Mouse (Mus musculus): ENCODE measurements around the gene Rem2. TPM values are rescaled to one million over a fixed set of nuclear protein-coding genes. Genes with fewer than 3 reads are reported as not detected.

Gene Rem2
- total and polyA plus RNA-seq, 3 experiments, result 4.8 to 38.8 TPM; not detected in 1

- TF ChIP-seq JUND (IDR thresholded peaks at IDR 0.05; ENCODE audit: low read depth, low read length) (no peak), MAFK (IDR thresholded peaks at IDR 0.05; ENCODE audit: borderline replicate concordance, low read depth, low read length) (no peak)
Observed at GRCm38 (mm10) chr14:54463959-54464292, 12.0 kb upstream of the Rem2 start, which contains the start of gene Lrp10 (continued).

GRCm38 (mm10) chr14:54464293-54465005 lies 11.5 kb upstream of the Rem2 start:
- TF ChIP-seq ETS1 (IDR thresholded peaks at IDR 0.05; ENCODE audit: low read depth, low read length), result no peak
- no peak for TF ChIP-seq ZKSCAN1 (IDR thresholded peaks at IDR 0.05; ENCODE audit: low read depth, low read length)
- TF ChIP-seq SIN3A (IDR thresholded peaks at IDR 0.05; ENCODE audit: low read length), result peak; percentile 44; the same call in 1 of the 2 replicates
- TF ChIP-seq MXI1 (IDR thresholded peaks at IDR 0.05; ENCODE audit: low read depth, low read length), result no peak
- TF ChIP-seq POLR2AphosphoS5 (IDR thresholded peaks at IDR 0.05; ENCODE audit: borderline replicate concordance, low read depth, low read length), result no peak
- no peak for TF ChIP-seq NELFE (IDR thresholded peaks at IDR 0.05; ENCODE audit: low read depth, low read length)
- no peak for TF ChIP-seq MAFK (IDR thresholded peaks at IDR 0.05; ENCODE audit: borderline replicate concordance, low read depth, low read length)
- peak; percentile 65 for TF ChIP-seq ELF1 (IDR thresholded peaks at IDR 0.05; ENCODE audit: low read depth, low read length)
- TF ChIP-seq MYC (IDR thresholded peaks at IDR 0.05; ENCODE audit: low read depth, low read length), result 0 out of 2 replicates have a peak, but pooled peaks have one; percentile 21
- no peak; the same call in 1 of the 2 replicates for TF ChIP-seq ZC3H11A (IDR thresholded peaks at IDR 0.05; ENCODE audit: low read depth, low read length)
- TF ChIP-seq HCFC1 (IDR thresholded peaks at IDR 0.05; ENCODE audit: low read depth, low read length), result 0 out of 2 replicates have a peak, but pooled peaks have one; percentile 40
- TF ChIP-seq ZNF384 (IDR thresholded peaks at IDR 0.05; ENCODE audit: low read depth, low read length), result no peak
- no peak for TF ChIP-seq TCF12 (IDR thresholded peaks at IDR 0.05; ENCODE audit: low read depth, low read length)
- TF ChIP-seq USF2 (IDR thresholded peaks at IDR 0.05; ENCODE audit: borderline replicate concordance in 1 of 2, insufficient read depth in 1 of 2, low read depth in 1 of 2, low read length in 2 of 2), result no peak
- peak; percentile 29; the same call in 1 of the 2 replicates for TF ChIP-seq SMC3 (IDR thresholded peaks at IDR 0.05; ENCODE audit: low read depth, low read length)
- TF ChIP-seq E2F4 (IDR thresholded peaks at IDR 0.05; ENCODE audit: borderline replicate concordance, low read depth, low read length), result no peak
- TF ChIP-seq NRF1 (IDR thresholded peaks at IDR 0.05; ENCODE audit: insufficient read depth, low read depth, low read length, poor library complexity, severe bottlenecking), result 0 out of 2 replicates have a peak, but pooled peaks have one; percentile 31
- no peak for TF ChIP-seq EP300 (IDR thresholded peaks at IDR 0.05; ENCODE audit: low read depth in 1 of 2, low read length in 2 of 2)
- no peak for TF ChIP-seq GABPA (IDR thresholded peaks at IDR 0.05; ENCODE audit: low read depth, low read length)
- TF ChIP-seq CHD1 (IDR thresholded peaks at IDR 0.05; ENCODE audit: low read depth, low read length), result no peak
- peak; percentile 51 to 73 (median 56) for TF ChIP-seq CTCF (IDR thresholded peaks at IDR 0.05 in 2 of 3, conservative IDR thresholded peaks at IDR 0.05 in 1 of 3; ENCODE audit: control insufficient read depth in 1 of 3, insufficient read depth in 1 of 3, low read depth in 2 of 3, low read length in 3 of 3, poor library complexity in 1 of 3, severe bottlenecking in 1 of 3)
- TF ChIP-seq RAD21 (IDR thresholded peaks at IDR 0.05; ENCODE audit: low read depth, low read length), result peak; percentile 45
- no peak for TF ChIP-seq POLR2A (IDR thresholded peaks at IDR 0.05; ENCODE audit: control insufficient read depth in 1 of 2, insufficient read depth in 1 of 2, low read depth in 1 of 2, low read length in 2 of 2, poor library complexity in 1 of 2)
- no peak for TF ChIP-seq MYB (IDR thresholded peaks at IDR 0.05; ENCODE audit: low read depth, low read length)
- no peak for TF ChIP-seq RCOR1 (IDR thresholded peaks at IDR 0.05; ENCODE audit: low read depth, low read length)
- no peak for TF ChIP-seq TBP (IDR thresholded peaks at IDR 0.05; ENCODE audit: low read depth, low read length)
- TF ChIP-seq POLR2AphosphoS2 (IDR thresholded peaks at IDR 0.05; ENCODE audit: low read length), result no peak
- no peak for TF ChIP-seq KAT2A (conservative IDR thresholded peaks at IDR 0.05; ENCODE audit: low read depth, low read length)
- no peak for TF ChIP-seq USF1 (IDR thresholded peaks at IDR 0.05; ENCODE audit: low read depth, low read length)
- H3K27me3 ChIP-seq (ENCODE audit: control insufficient read depth in 1 of 2, insufficient read depth in 2 of 2, low read length in 2 of 2), result no peaks in the 10 kb centered on the region
- peaks cover 0 to 22% of the 10 kb centered on the region in 2 experiments; a peak in 3 of 4 replicates for H3K36me3 ChIP-seq (ENCODE audit: control insufficient read depth in 1 of 2, insufficient read depth in 2 of 2, low read length in 2 of 2)
- H3K9ac ChIP-seq (ENCODE audit: control insufficient read depth, low read depth, low read length, poor library complexity, severe bottlenecking), result peak overlapping the region; percentile 96
- H3K79me2 ChIP-seq (ENCODE audit: control insufficient read depth, insufficient read depth, low read length, poor library complexity), result peaks cover 21% of the 10 kb centered on the region
- H3K27ac ChIP-seq (ENCODE audit: control insufficient read depth, low read depth, low read length), result peak overlapping the region; percentile 100
- H3K4me3 ChIP-seq (ENCODE audit: control insufficient read depth in 1 of 2, insufficient read depth in 1 of 2, low read depth in 2 of 2, low read length in 2 of 2), result peak overlapping the region; percentile 67 to 91
- H3K9me3 ChIP-seq (replicated peaks; ENCODE audit: insufficient read depth, low read length), result no peaks in the 10 kb centered on the region
- H3K4me1 ChIP-seq (ENCODE audit: control insufficient read depth in 1 of 2, insufficient read depth in 2 of 2, low read length in 2 of 2), result peaks cover 5 to 18% of the 10 kb centered on the region in 2 experiments; a peak in 3 of 4 replicates
- peak; percentile 90 for DNase-seq (ENCODE audit: low read depth, low spot score)

Measured in MEL (cell line).